Mouse (Mus musculus) heart, embryonic 13.5 days (tissue): ENCODE results near the gene Dus2. TPM values are rescaled to one million over a fixed set of nuclear protein-coding genes. Genes with fewer than 3 reads are reported as not detected.
"Not testable (repeated sequence)": the region's sequence is repeated elsewhere in the genome, so short reads cannot be mapped to it uniquely, and the experiment has no call there.

Source experiments
- ATAC-seq: fragments of 200-750 bp; cut with Nextera tagmentation; 2 replicates; pipeline ENCODE4 v1.8.0; 2017; ENCODE audit warnings: moderate TSS enrichment; ENCODE audit not compliant: insufficient number of reproducible peaks, low FRiP score, low TSS enrichment; ENCODE audit errors: extremely low read depth
- H3K27ac ChIP-seq: fragments of 300-500 bp; sonication (generic); replicated peaks from 2 replicates; pipeline ENCODE4 v1.5.1; 2015; ENCODE audit warnings: moderate library complexity, mild to moderate bottlenecking, inconsistent platforms
- H3K27me3 ChIP-seq: fragments of 300-500 bp; sonication (generic); replicated peaks from 2 replicates; pipeline ENCODE4 v1.6.1; 2015; ENCODE audit warnings: mild to moderate bottlenecking, inconsistent platforms
- H3K36me3 ChIP-seq: fragments of 300-500 bp; sonication (generic); 2 replicates; pipeline ENCODE4 v1.6.1; 2015; ENCODE audit warnings: mild to moderate bottlenecking, inconsistent platforms
- H3K4me1 ChIP-seq: fragments of 300-500 bp; sonication (generic); 2 replicates; pipeline ENCODE4 v1.6.1; 2015; ENCODE audit warnings: inconsistent platforms
- H3K4me2 ChIP-seq: fragments of 300-500 bp; sonication (generic); 2 replicates; pipeline ENCODE4 v1.6.1; 2015; ENCODE audit warnings: inconsistent platforms, mild to moderate bottlenecking, moderate library complexity
- H3K4me3 ChIP-seq: fragments of 300-500 bp; sonication (generic); 2 replicates; pipeline ENCODE4 v1.5.1; 2015; ENCODE audit warnings: moderate library complexity, mild to moderate bottlenecking, inconsistent platforms
- H3K9ac ChIP-seq: fragments of 300-500 bp; sonication (generic); 2 replicates; pipeline ENCODE4 v1.6.1; 2015; ENCODE audit warnings: inconsistent platforms, mild to moderate bottlenecking, moderate library complexity
- H3K9me3 ChIP-seq: fragments of 300-500 bp; sonication (generic); 2 replicates; pipeline ENCODE4 v1.6.1; 2016; ENCODE audit warnings: inconsistent platforms
- WGBS: fragments of 180-500 bp; shearing (Covaris S2); methylation state at CpG from one replicate; pipeline ENCODE4 v1.1.7; 2015; ENCODE audit warnings: mixed read lengths; 5-methylcytosine and 5-hydroxymethylcytosine counted together
- polyA plus RNA-seq: library from polyadenylated mRNA; unstranded; fragments of >200 nt; fragmentation: Nextera tagmentation; extraction: Ambion mirVana; gene quantifications from 2 replicates; pipeline ENCODE4 v1.2.1, GENCODE M21; 2015

Dus2 gene
- polyA plus RNA-seq, 1 experiment from 2014 or later, result 16.4 TPM

DNA sequence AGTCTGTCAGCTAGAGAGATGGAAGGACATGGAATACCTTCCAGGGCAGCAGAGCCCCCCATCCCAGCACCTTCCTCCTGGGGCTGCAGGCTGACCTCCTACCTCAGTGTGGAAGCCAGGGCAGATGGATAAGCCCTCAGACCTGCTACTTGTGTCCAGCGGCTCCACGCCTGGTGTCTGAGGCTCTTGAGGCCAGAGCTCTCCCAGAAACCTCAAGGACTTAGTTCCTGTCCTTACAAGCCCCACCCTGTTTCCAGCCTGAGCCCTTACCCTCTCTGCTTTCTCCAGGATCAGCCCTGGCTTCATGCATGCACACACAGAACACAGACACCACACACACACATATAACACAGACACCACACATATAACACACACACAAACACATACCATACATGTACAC lies 409 bp downstream of the Dus2 start:
- no peak overlapping the region for H3K27ac ChIP-seq
- H3K4me1 ChIP-seq, result peaks cover 8% of the 10 kb centered on the region
- H3K27me3 ChIP-seq, result peaks cover 7% of the 10 kb centered on the region
- H3K9ac ChIP-seq, result no peak overlapping the region
- no peak overlapping the region for H3K4me3 ChIP-seq
- H3K9me3 ChIP-seq, result no peaks in the 10 kb centered on the region
- no peak for ATAC-seq
- 55% methylated on average over 2 of the region's 2 CpGs for WGBS
- no peaks in the 10 kb centered on the region for H3K36me3 ChIP-seq
- H3K4me2 ChIP-seq, result no peak overlapping the region

- Histone ChIP-seq H3K4me2 (no peak overlapping the region), H3K9me3 (no peaks in the 10 kb centered on the region), H3K36me3 (no peaks in the 10 kb centered on the region), H3K27me3 (peaks cover 7% of the 10 kb centered on the region), H3K4me1 (peaks cover 8% of the 10 kb centered on the region), H3K27ac (no peak overlapping the region), H3K4me3 (no peak overlapping the region), H3K9ac (no peak overlapping the region)
- WGBS, result 52% methylated on average over 5 of the region's 5 CpGs
- ATAC-seq, result no peak
Measured at GRCm38 (mm10) chr8:105992499-105992898, 1.4 kb downstream of the Dus2 start.

DNA sequence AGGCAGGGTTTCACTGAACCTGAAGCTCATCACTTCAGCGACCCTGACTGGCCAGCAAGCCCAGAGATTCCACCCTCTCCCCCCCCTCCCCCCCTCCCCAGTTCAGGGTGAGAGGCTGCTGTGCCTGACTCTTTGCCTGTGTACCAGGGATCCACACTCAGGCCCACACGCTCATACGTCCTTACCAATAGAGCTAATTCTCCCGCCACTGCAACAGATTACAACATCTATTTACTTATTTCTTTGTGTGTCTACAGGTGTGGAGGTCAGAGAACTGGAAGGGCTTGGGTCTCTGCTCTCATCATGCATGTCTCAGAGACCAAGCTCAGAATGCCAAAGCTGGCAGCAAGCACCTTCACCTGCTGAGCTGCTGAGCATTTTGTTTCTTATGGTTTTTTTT lies 2.1 kb downstream of the Dus2 start:
- Histone ChIP-seq H3K27ac (no peak overlapping the region), H3K4me2 (no peak overlapping the region), H3K9me3 (no peaks in the 10 kb centered on the region), H3K9ac (no peak overlapping the region), H3K36me3 (no peaks in the 10 kb centered on the region), H3K4me3 (no peak overlapping the region), H3K27me3 (peaks cover 7% of the 10 kb centered on the region), H3K4me1 (peaks cover 8% of the 10 kb centered on the region)
- 68% methylated on average over 4 of the region's 4 CpGs for WGBS
- ATAC-seq, result no peak

- H3K4me3 ChIP-seq, result no peak overlapping the region
- no peaks in the 10 kb centered on the region for H3K36me3 ChIP-seq
- H3K27ac ChIP-seq, result no peak overlapping the region
- H3K9ac ChIP-seq, result no peak overlapping the region
- WGBS, result 67% methylated on average over 7 of the region's 7 CpGs
- no peak for ATAC-seq
- H3K4me1 ChIP-seq, result no peaks in the 10 kb centered on the region
- H3K27me3 ChIP-seq, result no peaks in the 10 kb centered on the region; the same call in 1 of the 2 replicates
- no peaks in the 10 kb centered on the region for H3K9me3 ChIP-seq
- H3K4me2 ChIP-seq, result no peak overlapping the region
Measured at GRCm38 (mm10) chr8:105996359-105996758, 5.2 kb downstream of the Dus2 start.

DNA sequence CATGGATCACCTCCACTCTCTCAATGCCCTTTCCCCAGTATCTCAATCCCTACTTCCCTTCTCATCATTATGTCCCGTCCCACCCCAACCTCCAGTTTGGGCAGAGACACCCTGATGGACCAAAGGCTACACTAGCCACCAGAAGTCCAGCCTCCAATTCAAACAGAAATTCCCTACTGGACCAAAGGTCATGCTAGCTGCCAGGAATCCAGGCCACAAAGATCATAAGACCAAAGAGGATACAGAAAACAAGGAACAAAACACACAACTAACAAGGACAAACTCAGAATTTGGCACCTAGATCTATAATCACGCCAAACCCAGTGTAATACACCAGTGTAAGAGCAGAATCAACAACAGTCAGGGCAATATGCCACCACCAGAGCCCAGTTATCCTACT lies 7.8 kb downstream of the Dus2 start:
- ATAC-seq, result no peak
- Histone ChIP-seq H3K9me3 (no peaks in the 10 kb centered on the region), H3K4me1 (no peaks in the 10 kb centered on the region), H3K9ac (no peak overlapping the region), H3K4me2 (no peak overlapping the region), H3K27me3 (no peaks in the 10 kb centered on the region; the same call in 1 of the 2 replicates), H3K36me3 (no peaks in the 10 kb centered on the region), H3K4me3 (no peak overlapping the region), H3K27ac (no peak overlapping the region)
- WGBS, result 77% methylated on average over 2 of the region's 2 CpGs

- 69% methylated on average over 4 of the region's 4 CpGs for WGBS
- H3K27me3 ChIP-seq, result no peaks in the 10 kb centered on the region
Measured at GRCm38 (mm10) chr8:106001908-106002307, 10.8 kb downstream of the Dus2 start.

DNA sequence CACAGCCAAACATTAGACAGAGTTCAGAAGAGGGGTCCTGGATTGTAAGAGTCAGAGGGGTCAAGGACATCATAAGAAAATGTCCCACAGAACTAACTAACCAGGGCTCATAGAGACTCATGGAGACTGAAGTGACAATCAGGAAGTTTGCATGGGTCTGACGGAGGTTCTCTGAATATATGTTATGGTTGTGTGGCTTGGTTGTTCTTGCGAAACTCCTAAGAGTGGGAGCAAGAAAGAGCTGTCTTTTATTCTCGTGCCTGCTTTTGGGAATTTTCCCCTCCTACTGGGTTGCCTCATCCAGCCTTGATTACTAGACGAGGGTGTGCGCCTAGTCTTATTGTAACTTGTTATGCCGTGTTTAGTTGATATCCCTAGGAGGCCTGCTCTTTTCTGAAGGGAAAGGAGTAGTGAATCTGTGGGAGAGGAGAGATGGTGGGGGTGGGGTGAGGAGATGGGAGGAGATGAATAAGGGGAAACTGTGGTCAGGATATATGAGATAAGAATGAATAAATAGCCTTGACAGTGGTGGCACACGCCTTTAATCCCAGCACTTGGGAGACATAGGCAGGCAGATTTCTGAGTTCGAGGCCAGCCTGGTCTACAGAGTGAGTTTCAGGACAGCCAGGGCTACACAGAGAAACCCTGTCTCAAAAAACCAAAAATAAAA lies 13.5 kb downstream of the Dus2 start:
- H3K27ac ChIP-seq, result no peak overlapping the region
- WGBS, result 66% methylated on average over 8 of the region's 8 CpGs
- no peak for ATAC-seq

More at GRCm38 (mm10) chr8:106001908-106002307, 10.8 kb downstream of the Dus2 start:
- H3K4me2 ChIP-seq, result no peak overlapping the region
- H3K4me3 ChIP-seq, result no peak overlapping the region
- no peak overlapping the region for H3K27ac ChIP-seq
- no peak for ATAC-seq
- H3K9ac ChIP-seq, result no peak overlapping the region
- no peaks in the 10 kb centered on the region for H3K9me3 ChIP-seq
- H3K36me3 ChIP-seq, result no peaks in the 10 kb centered on the region
- H3K4me1 ChIP-seq, result no peaks in the 10 kb centered on the region

GRCm38 (mm10) chr8:106005875-106006274 lies 14.7 kb downstream of the Dus2 start, which contains the start of gene Dpep2nb:
Gene Dpep2nb, minus strand, starts transcription at chr8:106005975.
- H3K4me1 ChIP-seq, result peaks cover 13% of the 10 kb centered on the region
- H3K36me3 ChIP-seq, result peaks cover 8% of the 10 kb centered on the region; the same call in 1 of the 2 replicates
- no peaks in the 10 kb centered on the region for H3K9me3 ChIP-seq
- no peaks in the 10 kb centered on the region for H3K27me3 ChIP-seq
- 72% methylated on average over 4 of the region's 4 CpGs for WGBS
- H3K9ac ChIP-seq, result no peak within 1 kb of the TSS
- ATAC-seq, result no peak
- H3K4me3 ChIP-seq, result no peak within 1 kb of the TSS
- no peak within 1 kb of the TSS for H3K27ac ChIP-seq
- H3K4me2 ChIP-seq, result no peak within 1 kb of the TSS

More for the DNA sequence above, 13.5 kb downstream of the Dus2 start:
- Histone ChIP-seq H3K36me3 (peaks cover 5% of the 10 kb centered on the region; the same call in 1 of the 2 replicates), H3K27me3 (no peaks in the 10 kb centered on the region), H3K9me3 (no peaks in the 10 kb centered on the region), H3K4me2 (no peak overlapping the region), H3K4me3 (no peak overlapping the region), H3K4me1 (peaks cover 2% of the 10 kb centered on the region), H3K9ac (no peak overlapping the region)

GRCm38 (mm10) chr8:106006413-106006812 lies 15.3 kb downstream of the Dus2 start:
- WGBS, result 81% methylated on average over 4 of the region's 4 CpGs
- Histone ChIP-seq H3K9me3 (no peaks in the 10 kb centered on the region), H3K4me2 (no peak overlapping the region), H3K9ac (no peak overlapping the region), H3K4me1 (peaks cover 13% of the 10 kb centered on the region), H3K4me3 (no peak overlapping the region), H3K36me3 (peaks cover 8% of the 10 kb centered on the region; the same call in 1 of the 2 replicates), H3K27ac (no peak overlapping the region), H3K27me3 (no peaks in the 10 kb centered on the region)
- ATAC-seq, result no peak

DNA sequence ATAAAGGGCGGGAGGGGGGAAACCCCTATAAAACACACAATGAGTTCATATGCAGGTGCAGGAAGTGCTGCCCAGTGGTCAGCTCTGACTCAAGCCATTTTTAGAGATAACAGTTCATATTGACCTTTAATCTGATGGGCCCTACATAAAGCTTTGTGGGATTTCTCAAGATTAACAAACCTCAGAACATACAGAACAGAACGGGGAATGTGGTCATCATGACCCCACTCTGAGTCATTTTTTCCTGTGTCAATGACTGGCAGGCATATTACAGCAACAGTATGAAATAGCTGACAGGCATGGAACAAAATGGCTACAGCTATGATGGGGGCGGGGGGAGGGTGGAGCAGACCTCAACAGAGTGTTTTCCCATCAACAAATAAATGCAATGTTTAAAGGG lies 16.0 kb downstream of the Dus2 start:
- no peaks in the 10 kb centered on the region for H3K27me3 ChIP-seq
- H3K4me1 ChIP-seq, result peaks cover 19% of the 10 kb centered on the region
- H3K9ac ChIP-seq, result no peak overlapping the region
- 63% methylated on average over 3 of the region's 3 CpGs for WGBS
- H3K36me3 ChIP-seq, result peaks cover 8% of the 10 kb centered on the region; the same call in 1 of the 2 replicates
- H3K4me2 ChIP-seq, result no peak overlapping the region
- H3K4me3 ChIP-seq, result no peak overlapping the region
- H3K27ac ChIP-seq, result no peak overlapping the region
- ATAC-seq, result no peak
- no peaks in the 10 kb centered on the region for H3K9me3 ChIP-seq

DNA sequence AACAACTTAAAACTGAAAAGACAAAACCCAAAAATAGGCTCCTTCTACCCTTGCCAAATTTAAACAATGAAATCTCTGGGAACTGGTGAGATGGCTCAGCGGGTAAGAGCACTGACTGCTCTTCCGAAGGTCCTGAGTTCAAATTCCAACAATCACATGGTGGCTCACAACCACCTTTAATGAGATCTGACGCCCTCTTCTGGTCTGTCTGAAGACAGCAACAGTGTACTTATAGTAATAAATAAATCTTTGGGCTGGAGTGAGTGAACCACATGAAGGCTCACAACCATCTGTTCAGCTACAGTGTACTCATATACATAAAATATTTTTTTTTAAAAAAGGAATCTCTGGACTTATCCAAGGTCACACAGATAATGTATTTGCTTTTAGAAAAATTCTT lies 16.8 kb downstream of the Dus2 start:
- H3K36me3 ChIP-seq, result not testable (repeated sequence)

More for the DNA sequence above, 16.8 kb downstream of the Dus2 start:
- H3K9ac ChIP-seq, H3K27ac ChIP-seq, H3K27me3 ChIP-seq, H3K4me2 ChIP-seq, H3K4me3 ChIP-seq, ATAC-seq, H3K9me3 ChIP-seq: not testable (repeated sequence)
- WGBS, result 62% methylated on average over 3 of the region's 3 CpGs
- H3K4me1 ChIP-seq, result peaks cover 20% of the 10 kb centered on the region
